Mouse (Mus musculus): ENCODE measurements around the gene Pak4. TPM values are rescaled to one million over a fixed set of nuclear protein-coding genes. Genes with fewer than 3 reads are reported as not detected.
"Not testable (repeated sequence)": the region's sequence is repeated elsewhere in the genome, so short reads cannot be mapped to it uniquely, and the experiment has no call there.

Gene Pak4
- polyA plus RNA-seq, 1 experiment from 2014 or later: 6.2 TPM

GRCm38 (mm10) chr7:28511441-28511840 lies 86.5 kb downstream of the Pak4 start:
- ATAC-seq: no peak
- no peak overlapping the region for H3K4me3 ChIP-seq (ENCODE audit: low read depth, low read length)
- H3K4me1 ChIP-seq (ENCODE audit: insufficient read depth): no peaks in the 10 kb centered on the region
- H3K4me2 ChIP-seq (ENCODE audit: low read depth, low read length): no peak overlapping the region
- no peaks in the 10 kb centered on the region for H3K27me3 ChIP-seq (ENCODE audit: insufficient read depth, low read length)
- no peaks in the 10 kb centered on the region for H3K36me3 ChIP-seq (replicated peaks; ENCODE audit: insufficient read depth, low read length)
- no peak for DNase-seq
- H3K9me3 ChIP-seq (ENCODE audit: low read length): no peaks in the 10 kb centered on the region
- H3K27ac ChIP-seq (ENCODE audit: low read depth): no peak overlapping the region
- TF ChIP-seq CTCF (IDR thresholded peaks at IDR 0.05; ENCODE audit: low read depth) (no peak), EP300 (IDR thresholded peaks at IDR 0.05; ENCODE audit: low read depth) (no peak)
- WGBS (ENCODE audit: insufficient replicate concordance): 64% methylated on average over 8 of the region's 8 CpGs
- no peak overlapping the region for H3K9ac ChIP-seq (replicated peaks)

- not testable (repeated sequence) for H3K9me3 ChIP-seq (ENCODE audit: low read length); DNase-seq; H3K27ac ChIP-seq (ENCODE audit: low read depth); H3K27me3 ChIP-seq (ENCODE audit: insufficient read depth, low read length); H3K36me3 ChIP-seq (replicated peaks; ENCODE audit: insufficient read depth, low read length); H3K4me2 ChIP-seq (ENCODE audit: low read depth, low read length); H3K4me1 ChIP-seq (ENCODE audit: insufficient read depth); ATAC-seq; H3K9ac ChIP-seq (replicated peaks); H3K4me3 ChIP-seq (ENCODE audit: low read depth, low read length)
- whole genome bisulfite sequencing (ENCODE audit: insufficient replicate concordance): 52% methylated on average over 8 of the region's 8 CpGs
These were observed 87.5 kb downstream of the Pak4 start, which contains the start of gene Ifnl2 for GRCm38 (mm10) chr7:28510405-28510974. Gene Ifnl2 (minus strand): TSS chr7:28510455.

DNA sequence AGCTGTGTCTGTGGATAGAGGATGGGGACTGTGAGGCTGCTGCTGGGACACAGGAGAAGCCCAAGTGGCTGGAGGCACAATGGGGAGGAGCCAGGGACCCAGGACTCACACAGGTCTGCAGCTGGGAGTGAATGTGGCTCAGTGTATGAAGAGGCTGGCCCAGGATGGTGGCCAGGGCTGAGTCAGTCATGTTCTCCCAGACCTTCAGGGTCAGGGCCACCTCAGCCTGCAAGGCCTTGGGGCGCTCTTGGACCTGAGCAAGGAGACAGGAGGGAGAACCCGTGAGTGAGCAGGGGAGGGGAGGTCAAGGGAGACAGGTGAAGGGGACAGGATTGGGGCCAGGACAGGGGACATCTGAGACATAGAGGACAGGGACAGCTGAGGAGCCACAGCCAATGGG lies 88.9 kb downstream of the Pak4 start:
- not testable (repeated sequence) for H3K27me3 ChIP-seq (ENCODE audit: insufficient read depth, low read length); H3K36me3 ChIP-seq (replicated peaks; ENCODE audit: insufficient read depth, low read length); H3K27ac ChIP-seq (ENCODE audit: low read depth); H3K9ac ChIP-seq (replicated peaks); H3K4me2 ChIP-seq (ENCODE audit: low read depth, low read length); H3K4me1 ChIP-seq (ENCODE audit: insufficient read depth); H3K4me3 ChIP-seq (ENCODE audit: low read depth, low read length); H3K9me3 ChIP-seq (ENCODE audit: low read length); ATAC-seq; DNase-seq
- 60% methylated on average over 2 of the region's 2 CpGs for WGBS (ENCODE audit: insufficient replicate concordance)

Small RNA genes within 50 kb of the gene (microRNA-seq; reads per million reads assigned to microRNA genes)
- not detected for gene Mir7049

Other genes starting within 250 kb of the Pak4 start
- gene Rps16, start 247.5 kb downstream of the Pak4 start, polyA plus RNA-seq (2015; fragmentation: Nextera tagmentation; extraction: Ambion mirVana): 653 and 673 TPM in 2 replicates
- gene Plekhg2, start 225.6 kb downstream of the Pak4 start, polyA plus RNA-seq (2015; fragmentation: Nextera tagmentation; extraction: Ambion mirVana): 2.8 and 3.9 TPM in 2 replicates
- 13.5 and 21.1 TPM in 2 replicates for gene Zfp36, start 217.9 kb downstream of the Pak4 start, polyA plus RNA-seq (2015; fragmentation: Nextera tagmentation; extraction: Ambion mirVana)
- gene Med29, start 205.5 kb downstream of the Pak4 start, polyA plus RNA-seq (2015; fragmentation: Nextera tagmentation; extraction: Ambion mirVana): 18.0 and 18.6 TPM in 2 replicates
- 16.9 and 21.1 TPM in 2 replicates for gene Paf1, start 205.2 kb downstream of the Pak4 start, polyA plus RNA-seq (2015; fragmentation: Nextera tagmentation; extraction: Ambion mirVana)
- 75.4 and 81.4 TPM in 2 replicates for gene Gmfg, start 160.7 kb downstream of the Pak4 start, polyA plus RNA-seq (2015; fragmentation: Nextera tagmentation; extraction: Ambion mirVana)
- 0.12 and 0.26 TPM in 2 replicates for gene Lrfn1, start 146.2 kb downstream of the Pak4 start, polyA plus RNA-seq (2015; fragmentation: Nextera tagmentation; extraction: Ambion mirVana)
- gene Ifnl2, start 87.7 kb downstream of the Pak4 start, polyA plus RNA-seq (2015; fragmentation: Nextera tagmentation; extraction: Ambion mirVana): not detected in 2 replicates
- not detected in 2 replicates for gene Ifnl3, start 75.3 kb downstream of the Pak4 start, polyA plus RNA-seq (2015; fragmentation: Nextera tagmentation; extraction: Ambion mirVana)
- 1.3 and 7.7 TPM in 2 replicates for gene Sycn, start 57.3 kb downstream of the Pak4 start, polyA plus RNA-seq (2015; fragmentation: Nextera tagmentation; extraction: Ambion mirVana)
- gene Nccrp1, start 50.9 kb downstream of the Pak4 start, polyA plus RNA-seq (2015; fragmentation: Nextera tagmentation; extraction: Ambion mirVana): not detected in 2 replicates
- gene Samd4b, start within 50 bp of the Pak4 start, polyA plus RNA-seq (2015; fragmentation: Nextera tagmentation; extraction: Ambion mirVana): 3.5 and 4.3 TPM in 2 replicates
- not detected in 2 replicates for gene Acp7, start 33.1 kb upstream of the Pak4 start, polyA plus RNA-seq (2015; fragmentation: Nextera tagmentation; extraction: Ambion mirVana)
- gene Fbxo27, start 94.7 kb upstream of the Pak4 start, polyA plus RNA-seq (2015; fragmentation: Nextera tagmentation; extraction: Ambion mirVana): 0.19 and 0.24 TPM in 2 replicates
- gene Fbxo17, start 118.6 kb upstream of the Pak4 start, polyA plus RNA-seq (2015; fragmentation: Nextera tagmentation; extraction: Ambion mirVana): 0.90 and 1.0 TPM in 2 replicates
- gene Mrps12, start 143.6 kb upstream of the Pak4 start, polyA plus RNA-seq (2015; fragmentation: Nextera tagmentation; extraction: Ambion mirVana): 77.2 and 83.9 TPM in 2 replicates
- 7.9 and 8.5 TPM in 2 replicates for gene Sars2, start 143.8 kb upstream of the Pak4 start, polyA plus RNA-seq (2015; fragmentation: Nextera tagmentation; extraction: Ambion mirVana)
- not detected in 2 replicates for gene Ccer2, start 158.0 kb upstream of the Pak4 start, polyA plus RNA-seq (2015; fragmentation: Nextera tagmentation; extraction: Ambion mirVana)
- gene Sirt2, start 168.6 kb upstream of the Pak4 start, polyA plus RNA-seq (2015; fragmentation: Nextera tagmentation; extraction: Ambion mirVana): 20.5 and 22.7 TPM in 2 replicates
- gene Nfkbib, start 169.3 kb upstream of the Pak4 start, polyA plus RNA-seq (2015; fragmentation: Nextera tagmentation; extraction: Ambion mirVana): 25.1 and 26.9 TPM in 2 replicates
- gene Rinl, start 190.8 kb upstream of the Pak4 start, polyA plus RNA-seq (2015; fragmentation: Nextera tagmentation; extraction: Ambion mirVana): 7.2 and 7.6 TPM in 2 replicates
- 82.0 and 88.6 TPM in 2 replicates for gene Hnrnpl, start 210.4 kb upstream of the Pak4 start, polyA plus RNA-seq (2015; fragmentation: Nextera tagmentation; extraction: Ambion mirVana)
- gene Ech1, start 227.0 kb upstream of the Pak4 start, polyA plus RNA-seq (2015; fragmentation: Nextera tagmentation; extraction: Ambion mirVana): 534 and 566 TPM in 2 replicates
- gene Lgals4, start 235.7 kb upstream of the Pak4 start, polyA plus RNA-seq (2015; fragmentation: Nextera tagmentation; extraction: Ambion mirVana): 19.5 and 21.3 TPM in 2 replicates

Measured in liver, postnatal 0 days (tissue).